Mouse (Mus musculus) midbrain, embryonic 16.5 days (tissue): ENCODE measurements at regions not wholly inside any gene's neighbourhood (a gene's known extent, or its start where the extent isn't known, plus 50 kb on each side); places are given as distances from the start of the nearest gene placed in this dataset.

Source experiments
- ATAC-seq: fragments of 200-750 bp; cut with Nextera tagmentation; 2 replicates; pipeline ENCODE4 v1.8.0; 2017; ENCODE audit warnings: moderate TSS enrichment
- H3K27ac ChIP-seq: fragments of 300-500 bp; sonication (generic); 2 replicates; pipeline ENCODE4 v1.5.1; 2014; ENCODE audit warnings: mild to moderate bottlenecking, low read length, mixed read lengths
- H3K27me3 ChIP-seq: fragments of 300-500 bp; sonication (generic); 2 replicates; pipeline ENCODE4 v1.6.1; 2014; ENCODE audit warnings: low read depth, low read length, mixed read lengths; ENCODE audit not compliant: control insufficient read depth, insufficient read depth
- H3K36me3 ChIP-seq: fragments of 300-500 bp; sonication (generic); 2 replicates; pipeline ENCODE4 v1.6.1; 2014; ENCODE audit warnings: mild to moderate bottlenecking, low read length, moderate library complexity, mixed read lengths; ENCODE audit not compliant: control insufficient read depth, insufficient read depth
- H3K4me1 ChIP-seq: fragments of 300-500 bp; sonication (generic); 2 replicates; pipeline ENCODE4 v1.6.1; 2014; ENCODE audit warnings: mild to moderate bottlenecking, low read length, mixed read lengths; ENCODE audit not compliant: control insufficient read depth, insufficient read depth
- H3K4me2 ChIP-seq: fragments of 300-500 bp; sonication (generic); 2 replicates; pipeline ENCODE4 v1.6.1; 2014; ENCODE audit warnings: mild to moderate bottlenecking, low read length, mixed read lengths
- H3K4me3 ChIP-seq: fragments of 300-500 bp; sonication (generic); 2 replicates; pipeline ENCODE4 v1.5.1; 2014; ENCODE audit warnings: low read depth, mild to moderate bottlenecking, low read length, moderate library complexity, mixed read lengths
- H3K9ac ChIP-seq: fragments of 300-500 bp; sonication (generic); 2 replicates; pipeline ENCODE4 v1.6.1; 2014; ENCODE audit warnings: low read depth, low read length, mixed read lengths
- H3K9me3 ChIP-seq: fragments of 300-500 bp; sonication (generic); replicated peaks from 2 replicates; pipeline ENCODE4 v1.6.1; 2014; ENCODE audit warnings: mild to moderate bottlenecking, low read length, mixed read lengths; ENCODE audit not compliant: control insufficient read depth, poor library complexity, severe bottlenecking
- WGBS: fragments of 180-500 bp; shearing (Covaris S2); extraction: QIAGEN DNeasy Blood & Tissue Kit; methylation state at CpG from one replicate; pipeline ENCODE4 v1.1.7; 2014; 5-methylcytosine and 5-hydroxymethylcytosine counted together

DNA sequence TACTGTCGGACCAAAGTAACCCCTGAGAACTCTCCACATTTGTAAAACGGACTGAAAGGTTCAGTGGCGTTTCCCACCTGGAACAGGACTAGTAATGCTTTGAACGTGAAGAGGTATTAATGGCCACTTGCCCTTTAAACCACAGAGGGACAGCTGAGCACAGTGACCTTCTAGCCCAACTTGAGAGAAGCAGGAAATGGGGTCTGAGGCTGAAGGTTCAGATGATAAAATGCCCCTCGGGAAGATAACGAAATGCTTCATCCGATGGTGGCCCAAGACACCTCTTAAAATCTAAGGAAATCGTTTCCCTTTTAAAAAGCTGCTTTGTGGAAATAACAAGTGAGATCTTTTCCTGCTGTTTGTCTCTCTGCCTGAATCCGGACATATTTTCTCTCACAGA, 142.7 kb upstream of the Adgrl4 start:
- H3K9me3 ChIP-seq, result no peaks in the 10 kb centered on the region
- ATAC-seq, result no peak
- H3K27ac ChIP-seq, result no peak overlapping the region
- WGBS, result 82% methylated on average over 9 of the region's 9 CpGs
- no peak overlapping the region for H3K4me3 ChIP-seq
- H3K4me1 ChIP-seq, result 0 out of 2 replicates have a peak, but pooled peaks cover 4% of the 10 kb centered on the region
- H3K9ac ChIP-seq, result no peak overlapping the region
- H3K36me3 ChIP-seq, result no peaks in the 10 kb centered on the region
- no peak overlapping the region for H3K4me2 ChIP-seq
- H3K27me3 ChIP-seq, result no peaks in the 10 kb centered on the region

DNA sequence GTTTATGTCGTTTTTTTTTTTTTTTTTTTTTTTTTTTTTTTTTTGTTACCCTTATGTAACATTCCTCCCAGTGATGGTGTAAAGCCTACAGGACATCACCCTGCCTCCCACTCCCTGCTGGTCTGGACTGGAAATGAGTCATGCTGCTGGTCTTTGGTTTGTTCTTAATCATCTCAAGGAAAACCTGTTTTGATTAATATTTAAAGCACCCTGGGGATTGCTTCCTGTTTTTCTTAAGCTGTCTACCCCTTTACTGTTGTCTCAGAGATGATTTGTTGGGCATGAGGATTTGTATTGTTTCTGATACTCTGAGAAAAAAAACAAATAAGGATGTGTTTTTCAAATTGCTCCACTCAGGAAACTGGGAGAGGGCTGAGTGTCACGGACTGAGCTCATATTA, 139.4 kb upstream of the Adgrl4 start:
- Histone ChIP-seq H3K9ac (no peak overlapping the region), H3K4me1 (0 out of 2 replicates have a peak, but pooled peaks cover 4% of the 10 kb centered on the region), H3K27me3 (no peaks in the 10 kb centered on the region), H3K36me3 (no peaks in the 10 kb centered on the region), H3K27ac (no peak overlapping the region), H3K4me3 (no peak overlapping the region), H3K9me3 (no peaks in the 10 kb centered on the region), H3K4me2 (no peak overlapping the region)
- 79% methylated on average over 2 of the region's 2 CpGs for WGBS
- no peak for ATAC-seq

DNA sequence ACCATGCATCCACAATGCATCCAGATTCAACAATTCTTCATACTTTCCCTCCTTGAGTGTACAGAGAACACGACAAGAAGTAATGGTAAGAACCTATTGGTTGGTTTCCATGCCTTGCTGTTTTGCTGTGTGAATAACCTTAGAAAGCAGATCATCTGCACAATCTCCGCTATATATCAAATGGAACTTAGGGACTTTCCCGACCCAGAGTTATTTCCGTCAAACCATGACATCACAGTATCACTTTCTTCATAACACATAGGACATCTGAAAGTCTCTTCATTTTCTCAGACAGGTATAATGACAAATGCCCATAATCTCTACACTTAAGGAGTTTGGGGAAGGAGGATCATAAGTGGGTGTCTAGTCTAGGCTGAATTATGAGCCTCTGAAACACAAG, 132.3 kb upstream of the Adgrl4 start:
- whole genome bisulfite sequencing, result 89% methylated on average over 4 of the region's 4 CpGs
- H3K27ac ChIP-seq, result no peak overlapping the region
- H3K9ac ChIP-seq, result no peak overlapping the region
- no peaks in the 10 kb centered on the region for H3K9me3 ChIP-seq
- no peaks in the 10 kb centered on the region for H3K4me1 ChIP-seq
- H3K36me3 ChIP-seq, result no peaks in the 10 kb centered on the region
- H3K27me3 ChIP-seq, result no peaks in the 10 kb centered on the region
- H3K4me3 ChIP-seq, result no peak overlapping the region
- no peak for ATAC-seq
- no peak overlapping the region for H3K4me2 ChIP-seq

DNA sequence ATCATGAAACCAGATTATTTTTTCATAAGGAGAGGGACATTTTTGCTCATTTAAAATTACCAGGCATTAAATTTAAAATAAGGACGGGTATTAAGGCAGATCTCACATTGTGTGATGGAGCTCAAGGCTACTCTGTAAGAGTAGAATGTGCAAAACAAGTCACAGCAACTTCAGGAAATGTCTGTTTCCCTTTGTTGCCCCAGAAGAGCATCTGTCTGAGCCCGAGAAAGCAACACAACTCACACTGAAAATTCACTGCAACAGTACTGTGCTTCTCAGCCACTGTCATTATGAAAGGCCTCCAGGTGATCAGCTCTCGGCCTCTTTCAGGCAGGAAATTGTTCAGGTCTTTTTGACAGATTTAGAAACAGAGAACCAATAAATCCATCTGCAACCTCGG, 129.7 kb upstream of the Adgrl4 start:
- WGBS, result 42% methylated on average over 4 of the region's 4 CpGs
- Histone ChIP-seq H3K4me2 (no peak overlapping the region), H3K36me3 (no peaks in the 10 kb centered on the region), H3K27ac (no peak overlapping the region; the same call in 1 of the 2 replicates), H3K4me1 (no peaks in the 10 kb centered on the region), H3K9me3 (no peaks in the 10 kb centered on the region), H3K9ac (no peak overlapping the region), H3K27me3 (no peaks in the 10 kb centered on the region), H3K4me3 (no peak overlapping the region)
- 0 out of 2 replicates have a peak, but pooled peaks have one; percentile 11 for ATAC-seq

DNA sequence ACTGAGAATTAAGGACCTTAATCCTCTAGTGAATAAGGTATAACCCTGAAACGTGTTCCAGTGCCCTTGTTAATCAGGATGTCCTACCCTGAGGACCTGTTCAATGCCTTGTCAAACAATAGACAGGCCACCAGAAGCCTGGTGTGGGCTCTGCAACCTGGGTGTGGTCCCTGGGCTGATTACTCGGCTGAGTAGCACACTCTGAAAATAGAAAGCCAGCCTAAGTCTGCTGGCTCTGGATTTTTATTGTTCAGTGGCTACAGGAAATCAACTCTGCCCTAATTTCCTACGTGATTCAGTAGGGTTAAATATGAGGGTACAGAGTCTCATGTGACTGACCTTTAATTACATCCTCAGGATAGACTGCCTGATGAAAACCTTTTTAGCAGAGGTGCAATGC, 113.9 kb upstream of the Adgrl4 start:
- Histone ChIP-seq H3K36me3 (no peaks in the 10 kb centered on the region), H3K27me3 (no peaks in the 10 kb centered on the region), H3K9me3 (no peaks in the 10 kb centered on the region), H3K27ac (no peak overlapping the region), H3K9ac (no peak overlapping the region), H3K4me3 (no peak overlapping the region), H3K4me1 (no peaks in the 10 kb centered on the region), H3K4me2 (no peak overlapping the region)
- 15% methylated on average over 3 of the region's 3 CpGs for WGBS
- ATAC-seq, result no peak

DNA sequence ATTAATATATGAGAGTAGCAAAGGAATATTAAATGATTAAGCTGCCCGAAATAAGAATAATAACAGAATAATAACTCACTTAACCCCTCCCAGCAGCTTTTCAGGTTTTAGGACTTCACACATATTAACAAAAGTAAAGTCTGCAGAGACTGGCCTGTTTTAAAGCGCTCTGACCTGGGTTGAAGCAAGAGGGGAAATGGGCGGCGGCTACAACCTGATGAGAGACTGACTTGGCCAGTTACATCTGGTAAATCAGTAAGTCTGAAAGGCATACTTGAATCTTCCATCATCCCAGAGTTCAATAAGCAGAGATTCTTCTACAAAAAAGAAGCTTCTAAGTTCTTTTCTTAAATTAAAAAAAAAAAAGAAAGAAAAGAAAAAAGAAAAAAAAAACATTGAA, 107.9 kb upstream of the Adgrl4 start:
- H3K4me2 ChIP-seq, result no peak overlapping the region
- no peaks in the 10 kb centered on the region for H3K9me3 ChIP-seq
- H3K9ac ChIP-seq, result no peak overlapping the region
- H3K4me3 ChIP-seq, result no peak overlapping the region
- H3K36me3 ChIP-seq, result no peaks in the 10 kb centered on the region
- no peak overlapping the region for H3K27ac ChIP-seq
- WGBS, result 86% methylated on average over 4 of the region's 4 CpGs
- no peaks in the 10 kb centered on the region for H3K27me3 ChIP-seq
- H3K4me1 ChIP-seq, result no peaks in the 10 kb centered on the region; the same call in 1 of the 2 replicates
- ATAC-seq, result no peak

DNA sequence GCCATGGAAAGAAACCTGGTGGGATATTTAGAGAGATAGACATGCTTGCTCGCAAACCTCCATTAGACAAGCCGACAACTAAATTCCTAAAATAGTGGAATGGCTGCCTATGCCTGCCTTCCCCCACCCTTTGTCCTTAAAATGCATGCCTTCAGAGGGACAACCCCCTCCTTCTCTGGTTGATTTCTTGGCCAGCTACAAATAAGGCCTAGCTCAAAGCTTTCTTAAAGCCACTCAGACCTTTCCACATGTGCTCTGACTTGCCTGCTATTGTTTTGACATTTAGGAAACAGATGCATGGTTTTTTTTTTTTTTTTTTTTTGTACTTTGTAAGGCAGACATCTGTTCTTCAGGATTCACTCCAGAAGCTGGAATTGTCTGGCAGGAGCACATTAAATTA, 105.8 kb upstream of the Adgrl4 start:
- no peaks in the 10 kb centered on the region for H3K27me3 ChIP-seq
- H3K9me3 ChIP-seq, result no peaks in the 10 kb centered on the region
- H3K4me3 ChIP-seq, result no peak overlapping the region
- H3K27ac ChIP-seq, result no peak overlapping the region
- ATAC-seq, result no peak
- no peak overlapping the region for H3K9ac ChIP-seq
- H3K4me1 ChIP-seq, result no peaks in the 10 kb centered on the region; the same call in 1 of the 2 replicates
- H3K36me3 ChIP-seq, result no peaks in the 10 kb centered on the region
- WGBS, result 83% methylated on average over 2 of the region's 2 CpGs
- no peak overlapping the region for H3K4me2 ChIP-seq

DNA sequence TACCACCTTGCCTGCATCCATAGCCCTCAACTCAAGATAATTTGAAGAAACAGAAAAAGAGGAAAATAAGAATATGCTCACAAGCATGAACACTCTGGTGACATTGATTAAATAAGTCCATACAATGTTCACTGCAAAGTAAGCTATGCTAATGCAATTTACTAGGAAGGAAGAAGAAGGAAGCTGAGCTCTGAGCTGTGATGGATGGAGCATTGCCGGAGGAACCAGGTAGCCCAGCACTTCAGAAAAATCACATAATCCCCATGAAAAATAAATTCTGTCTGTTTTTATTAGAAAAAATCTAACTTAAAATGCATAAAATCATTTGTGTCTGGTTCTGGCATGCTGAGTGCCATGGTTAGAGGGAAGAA, 105.4 kb upstream of the Adgrl4 start:
- Histone ChIP-seq H3K36me3 (no peaks in the 10 kb centered on the region), H3K27me3 (no peaks in the 10 kb centered on the region), H3K4me3 (no peak overlapping the region), H3K4me1 (no peaks in the 10 kb centered on the region; the same call in 1 of the 2 replicates), H3K27ac (no peak overlapping the region), H3K4me2 (no peak overlapping the region), H3K9ac (no peak overlapping the region), H3K9me3 (no peaks in the 10 kb centered on the region)
- 73% methylated on average over 1 of the region's 1 CpGs for WGBS
- no peak for ATAC-seq

DNA sequence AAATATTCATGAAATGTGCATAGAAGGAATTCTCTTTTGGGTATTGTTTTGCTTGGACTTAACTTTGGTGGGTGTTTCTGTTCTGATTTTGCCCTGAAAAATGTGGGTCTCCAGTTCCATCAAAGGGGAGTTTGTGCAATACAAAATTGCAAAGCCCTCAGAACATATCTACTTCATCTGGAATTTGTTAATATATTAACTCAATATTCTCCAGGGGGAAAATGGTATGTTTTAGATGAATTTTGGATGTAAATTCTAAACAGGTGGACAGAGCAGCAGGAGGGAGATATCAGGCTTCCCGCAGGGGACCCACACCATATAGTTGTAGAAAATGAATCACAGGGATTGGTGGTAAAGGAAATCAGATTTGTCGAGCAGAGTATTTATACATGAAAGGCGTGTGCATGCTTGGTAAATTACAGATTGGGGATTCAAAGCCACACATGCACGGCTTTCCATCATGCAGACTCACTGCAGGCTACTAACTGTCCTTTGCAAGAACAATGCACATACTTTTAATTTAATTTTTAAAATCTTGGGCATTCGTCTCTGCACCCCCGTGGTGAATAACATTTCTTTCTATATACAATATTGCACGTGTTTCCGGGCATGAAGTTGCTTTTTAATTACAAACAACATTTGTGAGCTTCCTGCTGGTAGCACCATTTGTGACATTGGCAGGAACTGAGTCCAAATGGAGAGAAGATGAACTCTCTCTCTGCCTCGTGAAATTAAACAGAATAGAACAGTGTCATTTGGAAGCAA, 104.8 kb upstream of the Adgrl4 start:
- ATAC-seq, result no peak
- Histone ChIP-seq H3K9me3 (no peaks in the 10 kb centered on the region), H3K27ac (no peak overlapping the region), H3K27me3 (no peaks in the 10 kb centered on the region), H3K4me2 (no peak overlapping the region), H3K36me3 (no peaks in the 10 kb centered on the region), H3K4me3 (no peak overlapping the region), H3K9ac (no peak overlapping the region), H3K4me1 (no peaks in the 10 kb centered on the region; the same call in 1 of the 2 replicates)
- 64% methylated on average over 9 of the region's 9 CpGs for WGBS
